Mouse (Mus musculus): Measurements from ENCODE around the gene Lrrc32.

The Lrrc32 gene

DNA sequence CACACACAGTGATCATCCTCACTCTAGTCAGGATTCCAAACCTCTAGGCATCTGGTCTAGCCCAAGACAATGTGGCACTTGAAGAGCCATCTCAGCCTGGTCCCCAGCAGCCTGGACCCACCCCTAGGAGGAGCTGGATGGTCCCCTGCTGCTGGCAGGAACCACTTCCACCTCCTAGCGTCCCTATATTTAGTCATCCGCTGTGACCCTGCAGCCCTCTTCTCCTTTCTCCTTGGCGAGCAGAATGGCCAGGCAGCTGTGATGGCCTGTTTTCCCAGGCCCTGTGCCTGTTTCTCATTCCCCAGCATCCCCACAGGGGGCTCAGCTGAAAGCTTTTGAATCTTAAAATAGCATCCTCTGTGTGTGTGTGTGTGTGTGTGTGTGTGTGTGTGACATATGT, 59.8 kb downstream of the Lrrc32 start:
- DNase-seq (ENCODE audit: low read depth): no peak

- DNase-seq (ENCODE audit: low read depth): no peak
Observed at GRCm38 (mm10) chr7:98550596-98550995, 61.5 kb downstream of the Lrrc32 start.

GRCm38 (mm10) chr7:98551041-98551440, 62.0 kb downstream of the Lrrc32 start:
- DNase-seq (ENCODE audit: low read depth): no peak

Data from c-Kit-positive CD71-negative TER-119-negative erythroid progenitor cells, embryonic 14.5 days (primary cell).